8 mouse cellular contexts compared by ENCODE assay signal in genomic region chr7:24587330-24588105, GRCm38 (mm10). TPM values are rescaled to one million over a fixed set of nuclear protein-coding genes. Genes with fewer than 3 reads are reported as not detected.
DNase-seq lines count a peak whose midpoint lies in the region; ATAC-seq and TF ChIP-seq lines count a peak whose summit lies in the region.

TSS of gene Ethe1 (plus strand) at chr7:24587543.
TSS of gene Zfp575 (minus strand) at chr7:24587641.

- H3K4me3 ChIP-seq in lung, adult 2 months (replicated peaks; ENCODE audit: extremely low read depth, low read depth, low read length): peak within 1 kb of the TSS; percentile 25
- peak within 1 kb of the TSS; percentile 52 for H3K4me3 ChIP-seq in liver, embryonic 12.5 days

- H3K9ac ChIP-seq in liver, embryonic 12.5 days: peak within 1 kb of the TSS; percentile 50; the same call in 1 of the 2 replicates

- H3K9me3 ChIP-seq in liver, embryonic 12.5 days (replicated peaks): 0 out of 2 replicates have a peak, but pooled peaks cover 3% of the 10 kb centered on the region

- no peaks in the 10 kb centered on the region for H3K36me3 ChIP-seq in liver, embryonic 12.5 days

- H3K4me1 ChIP-seq in lung, adult 2 months (ENCODE audit: control insufficient read depth, insufficient read depth, low read length): peaks cover 7% of the 10 kb centered on the region; the same call in 1 of the 2 replicates
- peaks cover 45% of the 10 kb centered on the region for H3K4me1 ChIP-seq in liver, embryonic 12.5 days

- H3K4me2 ChIP-seq in liver, embryonic 12.5 days: peak within 1 kb of the TSS; percentile 78

- no peak for DNase-seq in lung, adult 2 months
- no peak for DNase-seq in lung, postnatal 36 days
- DNase-seq in embryo, embryonic 11 days: peak; percentile 84
- DNase-seq in gastrocnemius, postnatal 4 days (ENCODE audit: low spot score in 2 of 2): peak; percentile 69 to 78
- peak; percentile 61 for DNase-seq in kidney, postnatal 14 days
- peak; percentile 51 for DNase-seq in ovary, postnatal 36 days (ENCODE audit: low spot score)

- no peak for TF ChIP-seq CTCF in lung, adult 2 months (IDR thresholded peaks at IDR 0.05; ENCODE audit: insufficient read depth, low read length)

- peaks cover 44% of the 10 kb centered on the region for H3K27me3 ChIP-seq in liver, embryonic 12.5 days (replicated peaks)

- peak; percentile 13 for ATAC-seq in liver, embryonic 12.5 days
- ATAC-seq in activated CD4-positive, CD25-positive, alpha-beta regulatory T cell, adult 4 months: no peak

- TF ChIP-seq POLR2A in lung, adult 2 months (IDR thresholded peaks at IDR 0.05; ENCODE audit: borderline replicate concordance, extremely low read depth, low read depth, low read length): peak; percentile 15; the same call in 1 of the 2 replicates

- no peak within 1 kb of the TSS for H3K27ac ChIP-seq in liver, embryonic 12.5 days

- 12% methylated on average over 30 of the region's 30 CpGs for WGBS in lung, adult 2 months
- WGBS in liver, embryonic 12.5 days (ENCODE audit: insufficient replicate concordance): 9% methylated on average over 30 of the region's 30 CpGs

RNA-seq across cellular contexts. Expression of gene Ethe1, which starts in this region (rescaled TPM):
- polyA plus RNA-seq in lung, adult 2 months (2012; rRNA removed): 20.2 and 24.5 TPM in 2 replicates
- total RNA-seq in gastrocnemius, postnatal 4 days (2021): 1 to 10 TPM; 8.0 to 9.1 TPM
- 15.1 and 17.0 TPM in 2 replicates for polyA plus RNA-seq in liver, embryonic 12.5 days (2016; fragmentation: Nextera tagmentation; extraction: Ambion mirVana)
- 10 to 100 TPM; 19.0 to 21.6 TPM for polyA plus RNA-seq in activated CD4-positive, CD25-positive, alpha-beta regulatory T cell, adult 4 months (2017; shearing (Covaris generic))

RNA-seq across cellular contexts. Expression of gene Zfp575, which starts in this region (rescaled TPM):
- polyA plus RNA-seq in lung, adult 2 months (2012; rRNA removed): 0.16 and 0.27 TPM in 2 replicates
- total RNA-seq in gastrocnemius, postnatal 4 days (2021): 1 to 10 TPM; 1.5 to 1.9 TPM
- 0.41 and 0.57 TPM in 2 replicates for polyA plus RNA-seq in liver, embryonic 12.5 days (2016; fragmentation: Nextera tagmentation; extraction: Ambion mirVana)
- polyA plus RNA-seq in activated CD4-positive, CD25-positive, alpha-beta regulatory T cell, adult 4 months (2017; shearing (Covaris generic)): under 1 TPM in 1 of 2 experiments, not detected in 1; 0.12 TPM

Comparison
In these comparisons a context has a peak if more than half of its experiments do, and no peak if none do; other contexts are left out.
1. DNase-seq: peak in embryo, embryonic 11 days (single experiment), gastrocnemius, postnatal 4 days (2 of 2), kidney, postnatal 14 days (single experiment) and ovary, postnatal 36 days (single experiment); none in lung, adult 2 months (single experiment) and lung, postnatal 36 days (single experiment).